Comparison of ENCODE assay signal across 8 mouse cellular contexts in the genomic region with DNA sequence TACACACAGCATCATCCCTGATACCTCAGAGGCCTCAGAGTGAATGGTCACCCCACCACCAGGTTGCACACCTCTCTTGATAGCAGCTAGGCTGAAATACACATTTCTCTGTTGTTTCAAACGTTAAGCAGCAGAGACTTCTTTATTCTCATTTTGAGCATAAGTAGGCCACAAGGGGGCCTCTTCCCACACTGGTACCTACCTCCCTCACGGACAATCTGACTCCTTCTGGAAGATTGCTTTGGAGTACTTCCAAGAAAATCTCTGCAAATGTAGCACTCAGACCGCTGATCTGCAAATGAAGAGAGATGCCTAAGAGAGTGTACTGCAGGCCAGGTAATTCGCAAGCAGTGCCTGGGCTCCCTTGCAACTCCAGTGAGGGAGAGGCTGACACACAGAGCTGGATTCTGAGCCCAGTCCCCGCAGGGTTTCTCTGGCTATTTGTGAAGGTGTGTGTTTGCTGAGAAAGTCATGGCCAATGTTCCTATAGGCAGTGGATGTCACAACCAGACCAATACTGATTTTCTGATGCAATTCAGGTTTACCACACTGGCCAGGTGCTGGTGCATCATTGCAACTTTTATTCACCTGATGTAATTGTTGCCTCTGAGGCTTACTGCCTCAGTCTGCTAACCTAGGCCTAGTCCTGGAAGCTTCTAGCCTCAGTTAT. TPM values are rescaled to one million over a fixed set of nuclear protein-coding genes. Genes with fewer than 3 reads are reported as not detected.
DNase-seq lines count a peak whose midpoint lies in the region; ATAC-seq lines count a peak whose summit lies in the region.

No protein-coding gene starts in this region.

- intact Hi-C loops in heart, postnatal 10 days (cut with DNase I), result no loop called here

- H3K9ac ChIP-seq in hindbrain, embryonic 16.5 days (ENCODE audit: low read depth, low read length), result no peak overlapping the region
- no peak overlapping the region for H3K9ac ChIP-seq in hindbrain, embryonic 12.5 days

- no peak overlapping the region for H3K4me2 ChIP-seq in hindbrain, embryonic 16.5 days (ENCODE audit: low read length)
- H3K4me2 ChIP-seq in hindbrain, embryonic 12.5 days (replicated peaks), result no peak overlapping the region

- WGBS in hindbrain, embryonic 16.5 days, result 49% methylated on average over 5 of the region's 5 CpGs
- 66% methylated on average over 5 of the region's 5 CpGs for WGBS in hindbrain, embryonic 12.5 days

- no peaks in the 10 kb centered on the region for H3K27me3 ChIP-seq in hindbrain, embryonic 16.5 days (replicated peaks; ENCODE audit: control insufficient read depth, insufficient read depth, low read length)
- H3K27me3 ChIP-seq in hindbrain, embryonic 12.5 days, result no peaks in the 10 kb centered on the region

- no peak overlapping the region for H3K27ac ChIP-seq in hindbrain, embryonic 16.5 days (ENCODE audit: low read depth, low read length)
- no peak overlapping the region for H3K27ac ChIP-seq in hindbrain, embryonic 12.5 days

- no peak overlapping the region for H3K4me3 ChIP-seq in hindbrain, embryonic 16.5 days (ENCODE audit: low read length)
- H3K4me3 ChIP-seq in hindbrain, embryonic 12.5 days, result no peak overlapping the region

- 0 out of 2 replicates have a peak, but pooled peaks have one; percentile 18 for ATAC-seq in hindbrain, embryonic 16.5 days
- ATAC-seq in hindbrain, embryonic 12.5 days (ENCODE audit: low FRiP score), result no peak

- H3K4me1 ChIP-seq in hindbrain, embryonic 16.5 days (ENCODE audit: control insufficient read depth, insufficient read depth, low read depth, low read length), result peaks cover 10% of the 10 kb centered on the region
- peaks cover 6% of the 10 kb centered on the region; the same call in 1 of the 2 replicates for H3K4me1 ChIP-seq in hindbrain, embryonic 12.5 days

- peak; percentile 33 for DNase-seq in ES-CJ7 (ENCODE audit: low read depth, low spot score)
- DNase-seq in brain, adult 2 months (ENCODE audit: low read depth, low spot score), result peak; percentile 83
- DNase-seq in heart, postnatal 10 days, result peak; percentile 38 to 57
- DNase-seq in retina, postnatal 1 day, result peak; percentile 36
- no peak for DNase-seq in thymus, postnatal 36 days
- no peak for DNase-seq in yolk sac, embryonic 10.5 days (ENCODE audit: low spot score)

- no peaks in the 10 kb centered on the region for H3K9me3 ChIP-seq in hindbrain, embryonic 16.5 days (ENCODE audit: control insufficient read depth, low read length)
- no peaks in the 10 kb centered on the region for H3K9me3 ChIP-seq in hindbrain, embryonic 12.5 days (replicated peaks)

- H3K36me3 ChIP-seq in hindbrain, embryonic 16.5 days (ENCODE audit: control insufficient read depth, insufficient read depth, low read length), result no peaks in the 10 kb centered on the region; the same call in 1 of the 2 replicates
- H3K36me3 ChIP-seq in hindbrain, embryonic 12.5 days, result peaks cover 14% of the 10 kb centered on the region; the same call in 1 of the 2 replicates

RNA-seq across cellular contexts. Expression of a gene that starts 13.6 kb away (rescaled TPM):
- 14.1 and 17.3 TPM in 2 replicates for polyA plus RNA-seq in hindbrain, embryonic 16.5 days (2015; fragmentation: Nextera tagmentation; extraction: Ambion mirVana)
- polyA plus RNA-seq in hindbrain, embryonic 12.5 days (2016; fragmentation: Nextera tagmentation; extraction: Ambion mirVana), result 13.4 and 15.6 TPM in 2 replicates
- total RNA-seq in heart, postnatal 10 days (2021), result 10 to 100 TPM in 1 of 2 experiments, 1 to 10 TPM in 1; 8.4 to 15.3 TPM

RNA-seq across cellular contexts. Expression of a gene that starts 35.7 kb away (rescaled TPM):
- 6.8 and 8.6 TPM in 2 replicates for polyA plus RNA-seq in hindbrain, embryonic 16.5 days (2015; fragmentation: Nextera tagmentation; extraction: Ambion mirVana)
- 5.0 and 8.2 TPM in 2 replicates for polyA plus RNA-seq in hindbrain, embryonic 12.5 days (2016; fragmentation: Nextera tagmentation; extraction: Ambion mirVana)
- not detected for total RNA-seq in heart, postnatal 10 days (2021)

RNA-seq across cellular contexts. Expression of a gene that starts 56.7 kb away (rescaled TPM):
- polyA plus RNA-seq in hindbrain, embryonic 16.5 days (2015; fragmentation: Nextera tagmentation; extraction: Ambion mirVana), result 276 and 294 TPM in 2 replicates
- 194 and 218 TPM in 2 replicates for polyA plus RNA-seq in hindbrain, embryonic 12.5 days (2016; fragmentation: Nextera tagmentation; extraction: Ambion mirVana)
- total RNA-seq in heart, postnatal 10 days (2021), result 10 to 100 TPM; 77.2 to 78.6 TPM

RNA-seq across cellular contexts. Expression of a gene that starts 57.3 kb away (rescaled TPM):
- 85.7 and 88.9 TPM in 2 replicates for polyA plus RNA-seq in hindbrain, embryonic 16.5 days (2015; fragmentation: Nextera tagmentation; extraction: Ambion mirVana)
- polyA plus RNA-seq in hindbrain, embryonic 12.5 days (2016; fragmentation: Nextera tagmentation; extraction: Ambion mirVana), result 123 and 130 TPM in 2 replicates
- 100 to 1,000 TPM; 835 to 891 TPM for total RNA-seq in heart, postnatal 10 days (2021)

RNA-seq across cellular contexts. Expression of a gene that starts 57.6 kb away (rescaled TPM):
- polyA plus RNA-seq in hindbrain, embryonic 16.5 days (2015; fragmentation: Nextera tagmentation; extraction: Ambion mirVana), result 85.2 and 90.5 TPM in 2 replicates
- 62.3 and 64.6 TPM in 2 replicates for polyA plus RNA-seq in hindbrain, embryonic 12.5 days (2016; fragmentation: Nextera tagmentation; extraction: Ambion mirVana)
- 10 to 100 TPM; 70.3 to 70.4 TPM for total RNA-seq in heart, postnatal 10 days (2021)

Comparison
In these comparisons a context has a peak if more than half of its experiments do, and no peak if none do; other contexts are left out.
1. DNase-seq: peak in ES-CJ7 (single experiment), brain, adult 2 months (single experiment), heart, postnatal 10 days (2 of 2) and retina, postnatal 1 day (single experiment); none in thymus, postnatal 36 days (0 of 2) and yolk sac, embryonic 10.5 days (single experiment).